Mouse (Mus musculus): ENCODE results near the gene Foxf2. TPM values are rescaled to one million over a fixed set of nuclear protein-coding genes. Genes with fewer than 3 reads are reported as not detected.

Gene Foxf2
- polyA plus RNA-seq, 1 experiment from 2014 or later, result 5.6 TPM

DNA sequence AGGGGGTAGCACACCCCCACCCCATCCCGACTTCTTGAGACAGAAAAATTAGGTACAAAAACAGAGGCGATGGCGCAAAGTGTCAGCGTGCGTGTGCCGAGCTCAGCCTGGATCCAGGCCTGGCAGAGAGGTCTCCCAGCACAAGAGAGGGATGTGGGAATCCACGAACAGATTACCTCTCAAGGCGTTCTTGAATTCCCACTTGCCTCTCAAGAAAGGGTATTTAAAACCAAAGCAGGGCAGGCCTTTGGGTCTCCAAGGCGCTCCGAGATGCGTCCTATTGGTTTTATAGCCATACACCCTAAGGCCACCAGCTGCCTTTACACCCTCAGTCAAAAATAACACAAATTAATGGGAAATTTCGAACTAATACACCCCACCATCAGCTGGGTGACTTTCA, 4.4 kb downstream of the Foxf2 start:
- Histone ChIP-seq H3K36me3 (ENCODE audit: control insufficient read depth, insufficient read depth, low read length) (no peaks in the 10 kb centered on the region), H3K4me2 (peak overlapping the region; percentile 38; the same call in 1 of the 2 replicates), H3K27me3 (ENCODE audit: control insufficient read depth, insufficient read depth, low read length) (peaks cover 76% of the 10 kb centered on the region), H3K9ac (ENCODE audit: low read length) (no peak overlapping the region), H3K27ac (ENCODE audit: low read depth, low read length) (no peak overlapping the region), H3K4me1 (ENCODE audit: control insufficient read depth, insufficient read depth, low read length) (peaks cover 18% of the 10 kb centered on the region), H3K4me3 (ENCODE audit: low read depth, low read length) (peak overlapping the region; percentile 27; the same call in 1 of the 2 replicates), H3K9me3 (ENCODE audit: control insufficient read depth, low read length) (no peaks in the 10 kb centered on the region)
- 3% methylated on average over 12 of the region's 12 CpGs for WGBS
- ATAC-seq (ENCODE audit: low FRiP score) (no peak), DNase-seq (ENCODE audit: low spot score, missing footprints) (peak; percentile 96)

DNA sequence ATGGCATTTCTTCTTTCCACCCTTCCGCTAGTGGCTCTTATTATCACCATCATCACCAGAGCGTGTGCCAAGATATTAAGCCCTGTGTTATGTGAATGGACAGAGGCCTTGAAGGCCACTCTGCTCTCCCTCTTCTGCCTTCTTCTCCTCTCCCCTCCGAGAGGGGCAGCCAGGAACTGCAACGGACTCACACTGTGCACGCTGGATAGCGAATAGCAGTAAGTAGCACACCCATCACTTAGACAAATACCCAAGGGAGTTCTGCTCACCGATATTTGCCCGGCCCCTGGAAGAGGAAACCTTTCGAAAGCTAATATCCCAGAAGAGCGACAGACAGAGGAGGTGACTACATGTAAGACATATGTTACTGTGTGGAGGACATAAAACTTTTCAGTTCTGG, 4.9 kb downstream of the Foxf2 start:
- Histone ChIP-seq H3K36me3 (ENCODE audit: control insufficient read depth, insufficient read depth, low read length) (no peaks in the 10 kb centered on the region), H3K4me1 (ENCODE audit: control insufficient read depth, insufficient read depth, low read length) (peaks cover 13% of the 10 kb centered on the region), H3K4me3 (ENCODE audit: low read depth, low read length) (no peak overlapping the region), H3K27ac (ENCODE audit: low read depth, low read length) (no peak overlapping the region), H3K27me3 (ENCODE audit: control insufficient read depth, insufficient read depth, low read length) (peaks cover 71% of the 10 kb centered on the region), H3K9ac (ENCODE audit: low read length) (no peak overlapping the region), H3K4me2 (no peak overlapping the region), H3K9me3 (ENCODE audit: control insufficient read depth, low read length) (no peaks in the 10 kb centered on the region)
- DNase-seq (ENCODE audit: low spot score, missing footprints) (peak; percentile 89), ATAC-seq (ENCODE audit: low FRiP score) (no peak)
- WGBS, result 2% methylated on average over 10 of the region's 10 CpGs

DNA sequence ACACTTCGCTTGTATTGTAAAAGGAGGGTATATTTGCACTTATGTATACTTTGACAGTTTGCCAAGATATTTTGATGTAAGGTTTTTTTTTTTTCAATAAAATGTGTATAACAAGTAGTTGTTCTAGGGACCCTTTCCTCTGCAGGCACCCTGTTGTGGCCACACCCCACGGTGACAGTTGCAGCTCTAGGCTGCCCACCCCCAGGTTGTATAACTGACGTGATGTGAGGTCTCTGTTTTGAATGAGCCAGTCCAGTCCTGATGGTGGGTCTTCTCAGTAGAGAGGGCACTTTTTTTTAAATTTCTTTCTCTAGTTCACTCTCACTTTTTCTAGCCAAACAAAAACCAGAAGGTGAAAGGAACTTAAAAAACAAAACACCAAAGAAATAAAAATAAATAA, 5.7 kb downstream of the Foxf2 start:
- H3K9me3 ChIP-seq (ENCODE audit: control insufficient read depth, low read length), result no peaks in the 10 kb centered on the region
- H3K4me1 ChIP-seq (ENCODE audit: control insufficient read depth, insufficient read depth, low read length), result peaks cover 8% of the 10 kb centered on the region
- no peaks in the 10 kb centered on the region for H3K36me3 ChIP-seq (ENCODE audit: control insufficient read depth, insufficient read depth, low read length)
- WGBS, result 20% methylated on average over 3 of the region's 3 CpGs
- DNase-seq (ENCODE audit: low spot score, missing footprints) (peak; percentile 90), ATAC-seq (ENCODE audit: low FRiP score) (no peak)
- H3K4me2 ChIP-seq, result no peak overlapping the region
- H3K9ac ChIP-seq (ENCODE audit: low read length), result no peak overlapping the region
- no peak overlapping the region for H3K27ac ChIP-seq (ENCODE audit: low read depth, low read length)
- no peak overlapping the region for H3K4me3 ChIP-seq (ENCODE audit: low read depth, low read length)
- peaks cover 64% of the 10 kb centered on the region for H3K27me3 ChIP-seq (ENCODE audit: control insufficient read depth, insufficient read depth, low read length)

DNA sequence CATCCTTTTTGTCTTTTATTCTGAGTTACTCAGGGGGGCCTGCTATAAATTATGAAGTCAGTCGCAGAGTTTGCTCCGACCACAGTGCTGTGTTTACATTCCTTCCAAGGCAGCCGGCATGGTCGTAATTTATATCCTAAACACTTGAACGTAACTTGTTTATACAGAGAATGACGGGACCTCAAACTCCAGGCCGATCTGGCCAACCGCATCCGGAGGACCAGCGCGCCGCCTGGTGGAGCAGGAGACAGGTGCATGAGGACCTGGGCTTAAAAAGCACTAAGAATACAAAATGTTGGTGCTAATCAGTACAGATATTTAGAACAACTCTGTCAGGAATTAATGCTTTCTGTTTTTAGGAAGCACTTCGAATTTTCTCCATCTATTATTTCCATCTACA, 6.8 kb downstream of the Foxf2 start:
- Histone ChIP-seq H3K27me3 (ENCODE audit: control insufficient read depth, insufficient read depth, low read length) (peaks cover 52% of the 10 kb centered on the region), H3K4me2 (no peak overlapping the region; the same call in 1 of the 2 replicates), H3K9ac (ENCODE audit: low read length) (no peak overlapping the region), H3K4me3 (ENCODE audit: low read depth, low read length) (no peak overlapping the region), H3K27ac (ENCODE audit: low read depth, low read length) (no peak overlapping the region), H3K9me3 (ENCODE audit: control insufficient read depth, low read length) (no peaks in the 10 kb centered on the region), H3K36me3 (ENCODE audit: control insufficient read depth, insufficient read depth, low read length) (no peaks in the 10 kb centered on the region), H3K4me1 (ENCODE audit: control insufficient read depth, insufficient read depth, low read length) (peaks cover 6% of the 10 kb centered on the region)
- WGBS, result under 1% methylated on average over 13 of the region's 13 CpGs
- ATAC-seq (ENCODE audit: low FRiP score), result peak; percentile 57
- peak; percentile 97 for DNase-seq (ENCODE audit: low spot score, missing footprints)

DNA sequence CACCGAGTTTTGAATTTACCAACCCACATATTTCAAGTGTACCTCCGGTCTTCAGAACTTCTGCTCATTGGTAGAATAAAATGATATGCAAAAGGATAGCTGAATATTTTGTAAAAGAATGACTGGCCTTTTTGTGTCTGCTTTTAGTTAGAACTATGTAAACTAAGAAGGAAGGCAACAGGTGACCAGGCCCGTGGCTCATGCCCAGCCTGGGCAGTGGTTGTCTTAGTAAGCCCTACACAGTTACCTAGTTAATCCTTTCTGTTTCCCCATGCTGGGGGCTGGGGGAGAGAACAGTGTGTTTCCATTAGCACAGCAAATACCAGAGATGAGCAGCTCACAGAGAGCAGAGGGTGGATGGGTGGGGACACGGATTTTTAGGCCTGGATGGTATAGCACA, 7.6 kb downstream of the Foxf2 start:
- H3K4me1 ChIP-seq (ENCODE audit: control insufficient read depth, insufficient read depth, low read length), result peaks cover 6% of the 10 kb centered on the region
- 71% methylated on average over 4 of the region's 4 CpGs for WGBS
- DNase-seq (ENCODE audit: low spot score, missing footprints) (peak; percentile 61), ATAC-seq (ENCODE audit: low FRiP score) (no peak)
- H3K9ac ChIP-seq (ENCODE audit: low read length), result no peak overlapping the region
- H3K27ac ChIP-seq (ENCODE audit: low read depth, low read length), result no peak overlapping the region
- no peak overlapping the region for H3K4me3 ChIP-seq (ENCODE audit: low read depth, low read length)
- H3K4me2 ChIP-seq, result no peak overlapping the region
- no peaks in the 10 kb centered on the region for H3K36me3 ChIP-seq (ENCODE audit: control insufficient read depth, insufficient read depth, low read length)
- H3K27me3 ChIP-seq (ENCODE audit: control insufficient read depth, insufficient read depth, low read length), result peaks cover 44% of the 10 kb centered on the region
- no peaks in the 10 kb centered on the region for H3K9me3 ChIP-seq (ENCODE audit: control insufficient read depth, low read length)

DNA sequence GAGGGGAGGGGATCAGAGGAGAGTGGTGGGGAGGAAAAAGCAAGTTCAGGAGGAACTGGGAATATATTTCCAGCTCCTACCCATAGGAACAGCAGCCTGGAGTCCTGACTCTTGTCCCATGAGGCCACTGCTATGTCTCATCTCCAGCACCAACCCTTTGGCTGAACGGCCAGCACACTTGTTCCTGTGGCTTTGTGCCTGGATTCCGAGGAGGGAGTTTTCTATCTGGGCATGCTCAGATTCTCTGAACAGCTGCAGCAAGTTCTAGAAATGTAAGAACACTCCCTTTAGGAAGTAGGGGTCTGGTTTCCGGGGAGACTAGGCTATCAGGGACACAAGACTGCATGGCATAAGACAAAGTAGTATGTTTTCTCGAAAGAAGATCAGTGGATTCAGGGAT, 9.9 kb downstream of the Foxf2 start:
- no peaks in the 10 kb centered on the region for H3K4me1 ChIP-seq (ENCODE audit: control insufficient read depth, insufficient read depth, low read length)
- WGBS, result 70% methylated on average over 4 of the region's 4 CpGs
- H3K27me3 ChIP-seq (ENCODE audit: control insufficient read depth, insufficient read depth, low read length), result peaks cover 21% of the 10 kb centered on the region
- ATAC-seq (ENCODE audit: low FRiP score) (no peak), DNase-seq (ENCODE audit: low spot score, missing footprints) (no peak)
- H3K9me3 ChIP-seq (ENCODE audit: control insufficient read depth, low read length), result no peaks in the 10 kb centered on the region
- H3K4me2 ChIP-seq, result no peak overlapping the region
- no peak overlapping the region for H3K27ac ChIP-seq (ENCODE audit: low read depth, low read length)
- no peak overlapping the region for H3K9ac ChIP-seq (ENCODE audit: low read length)
- H3K36me3 ChIP-seq (ENCODE audit: control insufficient read depth, insufficient read depth, low read length), result no peaks in the 10 kb centered on the region
- no peak overlapping the region for H3K4me3 ChIP-seq (ENCODE audit: low read depth, low read length)

DNA sequence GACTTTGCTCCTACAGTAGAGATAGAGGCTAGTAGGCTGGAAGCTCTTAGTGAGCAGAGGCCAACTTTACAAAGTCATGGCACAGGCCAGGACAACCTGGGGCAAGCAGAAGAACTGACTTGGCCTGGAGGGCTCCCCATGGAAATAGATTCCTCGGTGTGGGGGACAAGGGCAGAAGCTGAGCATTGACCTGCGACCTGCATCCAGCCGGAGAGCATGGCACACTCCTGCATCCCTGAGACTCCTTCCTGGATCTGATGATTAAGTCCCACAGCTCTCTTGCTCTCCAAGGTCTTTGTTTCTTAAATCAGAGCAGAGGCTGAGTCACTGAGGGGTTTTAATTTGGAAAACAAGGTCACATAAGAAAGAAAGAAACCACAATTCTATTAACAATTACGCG, 15.9 kb downstream of the Foxf2 start:
- ATAC-seq (ENCODE audit: low FRiP score), result no peak
- peak; percentile 17 for DNase-seq (ENCODE audit: low spot score, missing footprints)
- Histone ChIP-seq H3K9ac (ENCODE audit: low read length) (no peak overlapping the region), H3K27ac (ENCODE audit: low read depth, low read length) (no peak overlapping the region), H3K27me3 (ENCODE audit: control insufficient read depth, insufficient read depth, low read length) (no peaks in the 10 kb centered on the region), H3K4me2 (no peak overlapping the region), H3K4me3 (ENCODE audit: low read depth, low read length) (no peak overlapping the region), H3K9me3 (ENCODE audit: control insufficient read depth, low read length) (no peaks in the 10 kb centered on the region), H3K4me1 (ENCODE audit: control insufficient read depth, insufficient read depth, low read length) (no peaks in the 10 kb centered on the region), H3K36me3 (ENCODE audit: control insufficient read depth, insufficient read depth, low read length) (no peaks in the 10 kb centered on the region)
- 87% methylated on average over 5 of the region's 5 CpGs for WGBS

DNA sequence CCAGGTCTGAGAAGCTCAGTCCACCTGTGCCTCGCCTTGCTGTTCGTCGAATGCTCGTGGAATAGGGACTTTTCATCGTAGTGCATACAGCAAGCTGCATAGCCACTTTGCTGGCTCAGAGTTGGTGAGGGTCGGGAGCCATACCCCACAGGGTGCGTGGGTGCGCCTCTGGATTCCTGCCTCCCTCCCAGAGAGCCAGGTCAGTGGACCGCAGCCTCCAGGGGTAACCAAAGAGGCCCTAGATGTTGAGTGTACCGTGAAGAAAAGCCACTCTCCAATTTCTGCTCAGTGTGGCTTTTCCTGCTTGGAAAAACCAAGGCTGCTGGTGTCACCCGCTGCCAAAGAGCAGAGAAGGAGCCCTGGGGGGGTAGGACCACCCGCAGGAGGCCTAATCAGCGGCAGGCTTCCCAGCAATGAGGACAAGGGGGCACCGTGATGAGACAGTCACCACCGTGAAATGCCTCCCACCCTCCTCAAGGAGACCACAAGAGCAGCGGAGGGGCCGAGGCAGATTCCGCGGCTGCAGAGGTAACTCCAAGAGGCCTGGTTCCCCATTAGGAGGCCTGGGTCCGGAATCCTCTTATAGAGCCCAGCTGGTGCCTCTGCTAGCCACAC, 26.6 kb downstream of the Foxf2 start:
- H3K4me3 ChIP-seq (ENCODE audit: low read depth, low read length), result no peak overlapping the region
- no peaks in the 10 kb centered on the region for H3K36me3 ChIP-seq (ENCODE audit: control insufficient read depth, insufficient read depth, low read length)
- 81% methylated on average over 20 of the region's 20 CpGs for WGBS
- peak; percentile 37 for DNase-seq (ENCODE audit: low spot score, missing footprints)
- no peak overlapping the region for H3K4me2 ChIP-seq
- no peaks in the 10 kb centered on the region for H3K4me1 ChIP-seq (ENCODE audit: control insufficient read depth, insufficient read depth, low read length)
- no peaks in the 10 kb centered on the region for H3K9me3 ChIP-seq (ENCODE audit: control insufficient read depth, low read length)
- no peak overlapping the region for H3K27ac ChIP-seq (ENCODE audit: low read depth, low read length)
- H3K9ac ChIP-seq (ENCODE audit: low read length), result no peak overlapping the region
- no peaks in the 10 kb centered on the region for H3K27me3 ChIP-seq (ENCODE audit: control insufficient read depth, insufficient read depth, low read length)
- ATAC-seq (ENCODE audit: low FRiP score), result no peak

DNA sequence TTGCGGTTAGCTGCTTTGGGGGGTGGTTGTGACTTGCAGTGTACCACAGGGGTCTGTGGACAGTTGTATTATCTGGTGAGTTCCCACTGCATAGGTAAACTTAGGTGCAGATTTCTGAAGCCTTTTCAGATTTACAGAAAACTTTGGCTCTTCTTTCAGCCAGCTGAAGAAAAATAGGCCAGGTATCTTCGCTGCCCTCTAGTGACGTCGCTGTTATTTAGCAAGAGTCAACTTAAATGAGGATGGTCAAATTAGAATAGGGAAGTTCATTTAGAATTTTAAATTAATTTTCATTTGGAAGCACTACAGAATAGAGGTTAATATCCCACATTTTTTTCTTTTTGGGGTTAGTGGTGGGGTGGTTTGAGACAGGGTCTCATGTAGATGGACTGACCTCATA, 30.6 kb downstream of the Foxf2 start:
- Histone ChIP-seq H3K4me3 (ENCODE audit: low read depth, low read length) (no peak overlapping the region), H3K9me3 (ENCODE audit: control insufficient read depth, low read length) (no peaks in the 10 kb centered on the region), H3K9ac (ENCODE audit: low read length) (no peak overlapping the region), H3K27ac (ENCODE audit: low read depth, low read length) (no peak overlapping the region), H3K4me1 (ENCODE audit: control insufficient read depth, insufficient read depth, low read length) (no peaks in the 10 kb centered on the region), H3K36me3 (ENCODE audit: control insufficient read depth, insufficient read depth, low read length) (no peaks in the 10 kb centered on the region), H3K27me3 (ENCODE audit: control insufficient read depth, insufficient read depth, low read length) (no peaks in the 10 kb centered on the region), H3K4me2 (no peak overlapping the region)
- 59% methylated on average over 4 of the region's 4 CpGs for WGBS
- ATAC-seq (ENCODE audit: low FRiP score), result no peak
- no peak for DNase-seq (ENCODE audit: low spot score, missing footprints)

All from midbrain, embryonic 11.5 days (tissue).